Comparison of ENCODE assay signal across 24 mouse cellular contexts in genomic region chr5:146564259-146564658, GRCm38 (mm10). TPM values are rescaled to one million over a fixed set of nuclear protein-coding genes. Genes with fewer than 3 reads are reported as not detected.
"Had no signal": no experiment of that assay in that cellular context is flagged by ENCODE, and none has a peak within 500 bp of the region (broad histone marks: within the 10 kb centered on the region; RNA-seq: fewer than 3 reads in every experiment).

No protein-coding gene starts in this region.

- DNase-seq: retina, postnatal 1 day; right cerebral cortex, adult 18-20 months; right cerebral cortex, postnatal 14 days; right cerebral cortex, postnatal 25 days; right cerebral cortex, postnatal 4 days; spleen, adult 18-20 months; thymus, adult 18-20 months; thymus, adult 2 months; thymus, postnatal 14 days; thymus, postnatal 25 days; thymus, postnatal 36 days; thymus, postnatal 4 days had no signal

- H3K4me2 ChIP-seq: neural tube, embryonic 15.5 days; stomach, embryonic 15.5 days had no signal

- H3K9me3 ChIP-seq: neural tube, embryonic 15.5 days; stomach, embryonic 15.5 days had no signal

- H3K4me3 ChIP-seq: neural tube, embryonic 15.5 days; stomach, embryonic 15.5 days had no signal

- H3K36me3 ChIP-seq: neural tube, embryonic 15.5 days; stomach, embryonic 15.5 days had no signal

- H3K4me1 ChIP-seq: neural tube, embryonic 15.5 days; stomach, embryonic 15.5 days had no signal

- H3K27ac ChIP-seq: neural tube, embryonic 15.5 days; stomach, embryonic 15.5 days; stomach, postnatal 0 days had no signal

- H3K27me3 ChIP-seq: neural tube, embryonic 15.5 days; stomach, embryonic 15.5 days had no signal

- H3K9ac ChIP-seq: neural tube, embryonic 15.5 days; stomach, embryonic 15.5 days had no signal

RNA-seq across cellular contexts. Expression of gene Gm3415, which starts 8.3 kb away (rescaled TPM):
- total RNA-seq: neutrophil, adult 5-6 weeks had no signal
- polyA plus RNA-seq: neural tube, embryonic 14.5 days; neural tube, embryonic 15.5 days; small intestine, adult 2 months; spleen, adult 2 months; stomach, embryonic 14.5 days; stomach, embryonic 15.5 days; stomach, embryonic 16.5 days; stomach, postnatal 0 days; thymus, adult 2 months; thymus, postnatal 0 days; urinary bladder, adult 2 months had no signal

RNA-seq across cellular contexts. Expression of gene Gpr12, which starts 20.8 kb away (rescaled TPM):
- total RNA-seq: neutrophil, adult 5-6 weeks had no signal
- polyA plus RNA-seq: small intestine, adult 2 months; stomach, embryonic 14.5 days; testis, adult 2 months; urinary bladder, adult 2 months had no signal

RNA-seq across cellular contexts. Expression of gene Gm3409, which starts 26.8 kb away (rescaled TPM):
- total RNA-seq: neutrophil, adult 5-6 weeks had no signal
- polyA plus RNA-seq: neural tube, embryonic 14.5 days; neural tube, embryonic 15.5 days; small intestine, adult 2 months; spleen, adult 2 months; stomach, embryonic 14.5 days; stomach, embryonic 15.5 days; stomach, embryonic 16.5 days; stomach, postnatal 0 days; thymus, adult 2 months; urinary bladder, adult 2 months had no signal

RNA-seq across cellular contexts. Expression of gene Gm3404, which starts 38.7 kb away (rescaled TPM):
- total RNA-seq: neutrophil, adult 5-6 weeks had no signal
- polyA plus RNA-seq: neural tube, embryonic 14.5 days; neural tube, embryonic 15.5 days; small intestine, adult 2 months; spleen, adult 2 months; stomach, embryonic 14.5 days; stomach, embryonic 15.5 days; stomach, embryonic 16.5 days; stomach, postnatal 0 days; thymus, adult 2 months; thymus, postnatal 0 days; urinary bladder, adult 2 months had no signal

RNA-seq across cellular contexts. Expression of gene Gm3402, which starts 50.3 kb away (rescaled TPM):
- total RNA-seq: neutrophil, adult 5-6 weeks had no signal
- polyA plus RNA-seq: neural tube, embryonic 14.5 days; neural tube, embryonic 15.5 days; small intestine, adult 2 months; spleen, adult 2 months; stomach, embryonic 14.5 days; stomach, embryonic 15.5 days; stomach, embryonic 16.5 days; stomach, postnatal 0 days; thymus, adult 2 months; thymus, postnatal 0 days; urinary bladder, adult 2 months had no signal
